Mouse (Mus musculus): Measurements from ENCODE around the gene Kcnk1. TPM values are rescaled to one million over a fixed set of nuclear protein-coding genes. Genes with fewer than 3 reads are reported as not detected.

The Kcnk1 gene
- polyA plus RNA-seq, 1 experiment = 206 TPM

GRCm38 (mm10) chr8:126010900-126011299 is 15.9 kb downstream of the Kcnk1 start:
- WGBS = 33% methylated on average over 3 of the region's 3 CpGs
- no peak for DNase-seq
- no peak overlapping the region for H3K4me3 ChIP-seq (replicated peaks; ENCODE audit: insufficient read depth, low read depth, low read length)
- no peaks in the 10 kb centered on the region for H3K27me3 ChIP-seq (ENCODE audit: control insufficient read depth, insufficient read depth, low read length)
- TF ChIP-seq POLR2A (IDR thresholded peaks at IDR 0.05; ENCODE audit: borderline replicate concordance, insufficient read depth, low read length) (no peak), CTCF (IDR thresholded peaks at IDR 0.05; ENCODE audit: borderline replicate concordance, insufficient read depth, low read depth, low read length) (no peak)
- peaks cover 57% of the 10 kb centered on the region for H3K4me1 ChIP-seq (ENCODE audit: control insufficient read depth, insufficient read depth, low read length)
- peak overlapping the region; percentile 93 for H3K27ac ChIP-seq (ENCODE audit: insufficient read depth, low read length)

GRCm38 (mm10) chr8:126012334-126012733 is 17.4 kb downstream of the Kcnk1 start:
- TF ChIP-seq CTCF (IDR thresholded peaks at IDR 0.05; ENCODE audit: borderline replicate concordance, insufficient read depth, low read depth, low read length) = no peak
- TF ChIP-seq POLR2A (IDR thresholded peaks at IDR 0.05; ENCODE audit: borderline replicate concordance, insufficient read depth, low read length) = 0 out of 2 replicates have a peak, but pooled peaks have one; percentile 23
- peak; percentile 87 to 94 for DNase-seq

DNA sequence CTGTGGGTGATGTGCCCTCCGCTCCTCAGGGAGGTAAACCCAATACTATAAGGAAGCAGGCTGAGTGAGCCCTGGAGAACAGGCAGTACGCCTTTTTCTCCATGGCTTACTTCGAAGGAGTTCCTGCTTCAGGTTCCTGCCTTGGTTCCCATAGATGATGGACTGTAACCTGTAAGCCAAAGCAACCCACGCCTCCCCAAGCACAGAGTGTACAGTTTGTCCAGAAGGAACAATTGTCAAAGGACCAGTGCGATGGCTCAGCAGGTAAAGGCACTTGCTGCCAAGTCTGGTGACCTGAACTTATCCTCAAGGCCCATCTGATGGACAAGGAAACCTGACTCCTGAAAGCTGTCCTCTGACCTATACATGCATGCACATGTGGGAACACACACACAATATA is 18.7 kb downstream of the Kcnk1 start:
- Histone ChIP-seq H3K27ac (ENCODE audit: insufficient read depth, low read length) (peak overlapping the region; percentile 93), H3K4me1 (ENCODE audit: control insufficient read depth, insufficient read depth, low read length) (peaks cover 59% of the 10 kb centered on the region), H3K4me3 (replicated peaks; ENCODE audit: insufficient read depth, low read depth, low read length) (no peak overlapping the region), H3K27me3 (ENCODE audit: control insufficient read depth, insufficient read depth, low read length) (no peaks in the 10 kb centered on the region)
- WGBS = 33% methylated on average over 5 of the region's 5 CpGs
- TF ChIP-seq POLR2A (IDR thresholded peaks at IDR 0.05; ENCODE audit: borderline replicate concordance, insufficient read depth, low read length) = no peak
- no peak for TF ChIP-seq CTCF (IDR thresholded peaks at IDR 0.05; ENCODE audit: borderline replicate concordance, insufficient read depth, low read depth, low read length)
- peak; percentile 58 to 73 for DNase-seq

More at GRCm38 (mm10) chr8:126012334-126012733, 17.4 kb downstream of the Kcnk1 start:
- H3K27me3 ChIP-seq (ENCODE audit: control insufficient read depth, insufficient read depth, low read length) = no peaks in the 10 kb centered on the region
- H3K4me3 ChIP-seq (replicated peaks; ENCODE audit: insufficient read depth, low read depth, low read length) = no peak overlapping the region
- H3K4me1 ChIP-seq (ENCODE audit: control insufficient read depth, insufficient read depth, low read length) = peaks cover 62% of the 10 kb centered on the region
- H3K27ac ChIP-seq (ENCODE audit: insufficient read depth, low read length) = peak overlapping the region; percentile 93
- WGBS = 11% methylated on average over 6 of the region's 6 CpGs

DNA sequence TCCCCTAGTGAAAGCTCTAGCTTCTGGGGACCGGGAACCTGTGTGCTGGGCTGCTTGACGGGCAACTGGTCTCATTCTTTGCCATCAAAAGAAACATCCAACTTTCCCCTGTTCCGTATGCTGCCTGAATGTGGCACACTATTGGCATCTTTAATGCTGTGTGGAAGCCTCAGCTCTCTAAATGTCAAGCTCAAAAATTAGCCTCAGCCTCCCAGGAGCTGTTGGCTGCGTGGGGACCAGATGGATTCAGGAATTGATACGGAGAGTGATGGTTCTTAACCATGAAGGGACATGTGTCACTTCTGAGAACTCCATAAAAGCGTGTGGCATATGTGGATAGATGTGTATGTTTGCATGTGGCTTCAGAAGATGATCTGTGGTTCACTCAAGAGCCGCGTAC is 27.0 kb downstream of the Kcnk1 start:
- TF ChIP-seq POLR2A (IDR thresholded peaks at IDR 0.05; ENCODE audit: borderline replicate concordance, insufficient read depth, low read length) (no peak), CTCF (IDR thresholded peaks at IDR 0.05; ENCODE audit: borderline replicate concordance, insufficient read depth, low read depth, low read length) (no peak)
- Histone ChIP-seq H3K4me3 (replicated peaks; ENCODE audit: insufficient read depth, low read depth, low read length) (peak overlapping the region; percentile 15), H3K27me3 (ENCODE audit: control insufficient read depth, insufficient read depth, low read length) (no peaks in the 10 kb centered on the region), H3K4me1 (ENCODE audit: control insufficient read depth, insufficient read depth, low read length) (peaks cover 64% of the 10 kb centered on the region), H3K27ac (ENCODE audit: insufficient read depth, low read length) (peak overlapping the region; percentile 88)
- DNase-seq = peak; percentile 64 to 77
- WGBS = 11% methylated on average over 8 of the region's 8 CpGs

DNA sequence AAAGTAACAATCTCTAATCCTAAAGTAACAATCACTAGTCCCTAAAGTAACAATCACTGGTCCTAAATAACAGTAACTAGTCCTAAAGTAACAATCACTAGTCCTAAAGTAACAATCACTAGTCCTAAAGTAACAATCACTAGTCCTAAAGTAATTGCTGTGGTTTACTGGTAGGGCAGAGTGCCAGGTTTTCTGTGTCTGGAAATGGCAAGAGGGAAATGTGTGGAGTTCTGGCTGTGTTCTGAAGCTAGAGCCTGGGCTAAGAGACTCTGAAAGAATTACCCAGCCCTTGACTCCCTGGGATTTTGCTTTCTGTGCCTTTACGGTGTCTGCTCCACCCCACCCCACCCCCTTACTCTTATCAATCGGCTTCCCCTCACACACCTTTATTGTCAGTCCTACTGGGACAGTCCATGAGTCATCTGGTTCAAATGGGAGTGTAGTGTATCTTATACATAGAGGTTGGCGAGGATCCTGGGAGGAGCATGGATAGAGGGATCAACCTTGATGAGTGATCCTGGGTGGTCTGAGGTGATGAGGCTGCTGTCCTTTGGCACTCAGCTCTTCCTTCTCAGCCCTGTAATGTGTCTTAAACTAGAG is 28.8 kb downstream of the Kcnk1 start:
- Histone ChIP-seq H3K4me1 (ENCODE audit: control insufficient read depth, insufficient read depth, low read length) (peaks cover 64% of the 10 kb centered on the region), H3K27me3 (ENCODE audit: control insufficient read depth, insufficient read depth, low read length) (no peaks in the 10 kb centered on the region), H3K4me3 (replicated peaks; ENCODE audit: insufficient read depth, low read depth, low read length) (no peak overlapping the region), H3K27ac (ENCODE audit: insufficient read depth, low read length) (peak overlapping the region; percentile 31; the same call in 1 of the 2 replicates)
- WGBS = 26% methylated on average over 3 of the region's 3 CpGs
- peak; percentile 41 to 60 for DNase-seq
- TF ChIP-seq POLR2A (IDR thresholded peaks at IDR 0.05; ENCODE audit: borderline replicate concordance, insufficient read depth, low read length) (no peak), CTCF (IDR thresholded peaks at IDR 0.05; ENCODE audit: borderline replicate concordance, insufficient read depth, low read depth, low read length) (no peak)

- peak overlapping the region; percentile 37 for H3K27ac ChIP-seq (ENCODE audit: insufficient read depth, low read length)
- peak; percentile 38 to 57 for DNase-seq
- H3K4me1 ChIP-seq (ENCODE audit: control insufficient read depth, insufficient read depth, low read length) = peaks cover 64% of the 10 kb centered on the region
- no peaks in the 10 kb centered on the region for H3K27me3 ChIP-seq (ENCODE audit: control insufficient read depth, insufficient read depth, low read length)
- no peak for TF ChIP-seq POLR2A (IDR thresholded peaks at IDR 0.05; ENCODE audit: borderline replicate concordance, insufficient read depth, low read length)
- TF ChIP-seq CTCF (IDR thresholded peaks at IDR 0.05; ENCODE audit: borderline replicate concordance, insufficient read depth, low read depth, low read length) = no peak
- no peak overlapping the region for H3K4me3 ChIP-seq (replicated peaks; ENCODE audit: insufficient read depth, low read depth, low read length)
- WGBS = 29% methylated on average over 16 of the region's 16 CpGs
Observed at GRCm38 (mm10) chr8:126024891-126025290, 29.9 kb downstream of the Kcnk1 start.

DNA sequence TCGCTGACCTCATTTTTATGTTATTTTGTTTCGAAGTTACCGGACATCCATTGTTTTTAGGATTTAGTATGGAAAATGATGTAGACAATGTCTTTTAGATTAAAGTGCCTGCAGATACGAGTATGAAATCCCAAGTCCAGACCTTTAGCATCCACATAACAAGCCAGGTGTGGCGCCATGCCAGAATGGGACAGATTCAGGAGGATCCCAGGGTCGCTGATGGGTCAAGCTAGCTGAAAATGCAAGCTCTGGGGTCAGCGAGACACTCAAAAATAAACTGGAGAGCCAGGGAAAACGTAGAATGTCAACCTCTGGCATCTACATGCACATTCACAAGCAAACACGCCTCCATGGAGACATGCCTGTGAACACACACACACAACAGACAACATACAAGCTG is 31.2 kb downstream of the Kcnk1 start:
- TF ChIP-seq POLR2A (IDR thresholded peaks at IDR 0.05; ENCODE audit: borderline replicate concordance, insufficient read depth, low read length) (no peak), CTCF (IDR thresholded peaks at IDR 0.05; ENCODE audit: borderline replicate concordance, insufficient read depth, low read depth, low read length) (no peak)
- Histone ChIP-seq H3K4me1 (ENCODE audit: control insufficient read depth, insufficient read depth, low read length) (peaks cover 57% of the 10 kb centered on the region), H3K4me3 (replicated peaks; ENCODE audit: insufficient read depth, low read depth, low read length) (no peak overlapping the region), H3K27ac (ENCODE audit: insufficient read depth, low read length) (peak overlapping the region; percentile 58), H3K27me3 (ENCODE audit: control insufficient read depth, insufficient read depth, low read length) (no peaks in the 10 kb centered on the region)
- 62% methylated on average over 9 of the region's 9 CpGs for WGBS
- DNase-seq = peak; percentile 30 to 44

DNA sequence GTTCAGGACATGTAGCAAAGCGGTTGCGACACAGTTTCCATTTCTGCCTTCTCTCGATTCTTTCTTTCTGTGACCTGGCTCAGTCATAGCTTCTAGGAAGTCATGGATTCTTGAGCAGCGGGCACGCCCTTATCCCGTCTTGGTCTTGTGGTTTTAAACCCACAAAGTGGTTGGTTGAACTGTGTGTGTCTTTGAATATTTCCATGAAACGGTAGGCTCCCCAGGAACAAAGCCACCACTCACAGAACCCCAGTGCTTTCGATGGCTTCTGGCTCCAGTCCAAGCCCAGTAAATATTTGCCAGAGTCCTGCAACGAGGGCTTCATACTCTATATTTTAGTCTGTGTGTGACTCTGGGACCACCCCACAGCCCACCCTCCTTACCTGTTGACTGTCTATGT is 31.6 kb downstream of the Kcnk1 start:
- TF ChIP-seq POLR2A (IDR thresholded peaks at IDR 0.05; ENCODE audit: borderline replicate concordance, insufficient read depth, low read length) (no peak), CTCF (IDR thresholded peaks at IDR 0.05; ENCODE audit: borderline replicate concordance, insufficient read depth, low read depth, low read length) (no peak)
- no peak overlapping the region for H3K4me3 ChIP-seq (replicated peaks; ENCODE audit: insufficient read depth, low read depth, low read length)
- H3K4me1 ChIP-seq (ENCODE audit: control insufficient read depth, insufficient read depth, low read length) = peaks cover 56% of the 10 kb centered on the region
- 36% methylated on average over 9 of the region's 9 CpGs for WGBS
- peak; percentile 47 to 50 for DNase-seq
- peak overlapping the region; percentile 58; the same call in 1 of the 2 replicates for H3K27ac ChIP-seq (ENCODE audit: insufficient read depth, low read length)
- no peaks in the 10 kb centered on the region for H3K27me3 ChIP-seq (ENCODE audit: control insufficient read depth, insufficient read depth, low read length)
